Mouse (Mus musculus) hindbrain, embryonic 15.5 days (tissue): ENCODE results near the gene Ppp1r15a. TPM values are rescaled to one million over a fixed set of nuclear protein-coding genes. Genes with fewer than 3 reads are reported as not detected.
"Not testable (repeated sequence)": the region's sequence is repeated elsewhere in the genome, so short reads cannot be mapped to it uniquely, and the experiment has no call there.

Source experiments
- ATAC-seq: fragments of 200-750 bp; cut with Nextera tagmentation; 2 replicates; pipeline ENCODE4 v1.8.0; 2017; ENCODE audit warnings: low read depth, moderate number of reproducible peaks, moderate TSS enrichment; ENCODE audit not compliant: low FRiP score
- H3K27ac ChIP-seq: fragments of 300-500 bp; sonication (generic); replicated peaks from 2 replicates; pipeline ENCODE4 v1.5.1; 2015; ENCODE audit warnings: mild to moderate bottlenecking, inconsistent platforms
- H3K27me3 ChIP-seq: fragments of 300-500 bp; sonication (generic); 2 replicates; pipeline ENCODE4 v1.6.1; 2015; ENCODE audit warnings: control low read depth, inconsistent platforms
- H3K36me3 ChIP-seq: fragments of 300-500 bp; sonication (generic); 2 replicates; pipeline ENCODE4 v1.6.1; 2015; ENCODE audit warnings: control low read depth, inconsistent platforms
- H3K4me1 ChIP-seq: fragments of 300-500 bp; sonication (generic); replicated peaks from 2 replicates; pipeline ENCODE4 v1.6.1; 2015; ENCODE audit warnings: control low read depth, inconsistent platforms
- H3K4me2 ChIP-seq: fragments of 300-500 bp; sonication (generic); 2 replicates; pipeline ENCODE4 v1.6.1; 2015; ENCODE audit warnings: moderate library complexity, mild to moderate bottlenecking, inconsistent platforms
- H3K4me3 ChIP-seq: fragments of 300-500 bp; sonication (generic); 2 replicates; pipeline ENCODE4 v1.5.1; 2015; ENCODE audit warnings: mild to moderate bottlenecking, inconsistent platforms
- H3K9ac ChIP-seq: fragments of 300-500 bp; sonication (generic); 2 replicates; pipeline ENCODE4 v1.6.1; 2015; ENCODE audit warnings: inconsistent platforms
- H3K9me3 ChIP-seq: fragments of 300-500 bp; sonication (generic); 2 replicates; pipeline ENCODE4 v1.6.1; 2016; ENCODE audit warnings: control low read depth, inconsistent platforms
- WGBS: fragments of 180-500 bp; shearing (Covaris S2); methylation state at CpG from one replicate; pipeline ENCODE4 v1.1.7; 2015; 5-methylcytosine and 5-hydroxymethylcytosine counted together
- polyA plus RNA-seq: library from polyadenylated mRNA; unstranded; fragments of >200 nt; fragmentation: Nextera tagmentation; extraction: Ambion mirVana; gene quantifications from 2 replicates; pipeline ENCODE4 v1.2.1, GENCODE M21; 2015

Ppp1r15a gene
- polyA plus RNA-seq, 1 experiment from 2014 or later: 14.4 TPM

DNA sequence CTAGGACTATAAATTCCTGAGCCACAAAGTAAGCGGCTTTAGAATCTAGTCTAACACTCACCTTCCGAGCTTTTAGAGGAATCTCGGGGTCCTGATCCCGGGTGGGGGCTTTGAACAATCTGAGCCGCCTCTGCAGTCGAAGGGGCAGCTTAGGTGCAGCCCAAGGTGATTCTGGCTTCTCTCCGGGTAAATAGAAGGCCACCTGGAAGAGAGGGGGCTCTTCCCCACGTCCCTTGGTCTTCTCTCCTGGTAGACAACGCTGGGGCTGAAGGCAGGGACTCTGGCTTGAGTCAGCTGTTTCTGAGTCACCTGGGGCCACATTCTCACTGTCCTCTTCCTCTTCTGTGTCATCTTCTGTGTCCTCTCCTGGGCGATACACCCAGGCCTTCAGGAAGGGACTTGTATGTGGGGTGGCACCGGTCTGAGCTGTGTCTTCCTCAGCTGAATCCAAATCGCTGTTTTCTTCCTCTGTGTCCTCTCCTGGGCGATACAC is 2.3 kb downstream of the Ppp1r15a start:
- Histone ChIP-seq H3K9me3 (no peaks in the 10 kb centered on the region), H3K4me1 (peaks cover 28% of the 10 kb centered on the region), H3K4me2 (no peak overlapping the region), H3K9ac (no peak overlapping the region), H3K4me3 (no peak overlapping the region), H3K27me3 (no peaks in the 10 kb centered on the region), H3K27ac (no peak overlapping the region), H3K36me3 (no peaks in the 10 kb centered on the region)
- no peak for ATAC-seq
- WGBS: 88% methylated on average over 13 of the region's 13 CpGs

DNA sequence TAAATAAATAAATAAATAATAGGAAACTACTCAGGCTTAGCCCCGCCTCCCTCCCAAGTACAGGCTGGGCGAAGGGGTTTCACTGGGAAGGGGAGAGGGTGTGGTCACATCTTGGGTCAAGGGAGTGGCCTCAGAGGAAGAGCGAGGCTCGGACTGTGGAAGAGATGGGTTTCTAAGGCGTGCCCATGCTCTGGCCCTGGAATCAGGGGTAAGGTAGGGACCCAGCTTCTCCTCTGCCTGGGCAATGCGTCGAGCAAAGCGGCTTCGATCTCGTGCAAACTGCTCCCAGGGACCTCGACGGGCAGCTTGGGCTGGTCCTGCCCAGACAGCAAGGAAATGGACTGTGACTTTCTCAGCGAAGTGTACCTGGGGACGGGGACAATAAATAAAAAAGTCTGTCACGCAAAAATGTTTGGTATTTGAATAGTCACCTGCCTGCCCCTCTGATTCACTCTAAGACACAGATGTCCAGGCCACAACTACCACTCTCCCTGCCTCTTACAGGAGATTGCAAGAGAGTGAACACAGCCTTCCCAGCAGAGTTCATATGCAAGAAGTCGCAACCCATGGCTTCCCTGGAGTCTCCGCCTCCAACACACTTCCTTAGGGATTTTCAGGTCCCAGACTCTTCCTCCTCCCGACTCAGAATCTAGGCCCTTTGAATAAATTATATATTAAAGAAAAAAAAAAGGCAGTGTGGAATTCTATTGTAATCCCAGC is 3.0 kb downstream of the Ppp1r15a start:
- H3K4me1 ChIP-seq: peaks cover 28% of the 10 kb centered on the region
- no peak overlapping the region for H3K27ac ChIP-seq
- no peak overlapping the region for H3K9ac ChIP-seq
- no peaks in the 10 kb centered on the region for H3K9me3 ChIP-seq
- whole genome bisulfite sequencing: 77% methylated on average over 18 of the region's 18 CpGs
- no peak overlapping the region for H3K4me3 ChIP-seq
- no peak overlapping the region for H3K4me2 ChIP-seq
- no peak for ATAC-seq
- H3K27me3 ChIP-seq: no peaks in the 10 kb centered on the region
- no peaks in the 10 kb centered on the region for H3K36me3 ChIP-seq

DNA sequence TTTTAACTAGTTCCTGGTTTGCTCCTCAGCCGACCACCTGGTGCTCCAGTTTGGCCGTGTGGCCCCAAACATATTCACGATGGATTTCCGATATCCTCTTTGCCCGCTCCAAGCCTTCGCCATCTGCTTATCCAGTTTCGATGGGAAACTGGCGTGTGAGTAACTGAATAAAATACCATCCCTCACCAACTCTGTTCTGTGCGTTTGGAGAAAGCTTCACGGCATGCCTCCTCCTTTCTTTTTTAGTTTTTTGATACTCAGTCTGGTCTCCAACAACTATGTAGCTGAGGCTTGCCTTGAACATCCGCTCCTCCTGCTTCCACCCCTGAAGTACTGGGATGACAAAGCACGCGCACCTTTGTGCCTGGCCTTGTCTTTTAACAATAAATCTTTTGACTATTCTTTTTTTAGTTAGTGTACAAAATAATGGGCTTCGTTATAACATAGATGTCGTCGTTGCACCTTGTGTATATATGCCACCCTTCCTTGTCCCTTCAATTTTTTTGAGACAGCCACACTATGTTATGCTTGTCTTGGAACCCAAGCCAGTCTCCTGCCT is 3.8 kb downstream of the Ppp1r15a start:
- peak overlapping the region; percentile 49 for H3K4me3 ChIP-seq
- no peaks in the 10 kb centered on the region for H3K36me3 ChIP-seq
- peak overlapping the region; percentile 55 for H3K4me2 ChIP-seq
- H3K9ac ChIP-seq: no peak overlapping the region
- no peaks in the 10 kb centered on the region for H3K27me3 ChIP-seq
- H3K27ac ChIP-seq: 0 out of 2 replicates have a peak overlapping the region, but pooled peaks have one; percentile 85
- H3K4me1 ChIP-seq: peaks cover 28% of the 10 kb centered on the region
- WGBS: 55% methylated on average over 16 of the region's 16 CpGs
- no peak for ATAC-seq
- no peaks in the 10 kb centered on the region for H3K9me3 ChIP-seq

DNA sequence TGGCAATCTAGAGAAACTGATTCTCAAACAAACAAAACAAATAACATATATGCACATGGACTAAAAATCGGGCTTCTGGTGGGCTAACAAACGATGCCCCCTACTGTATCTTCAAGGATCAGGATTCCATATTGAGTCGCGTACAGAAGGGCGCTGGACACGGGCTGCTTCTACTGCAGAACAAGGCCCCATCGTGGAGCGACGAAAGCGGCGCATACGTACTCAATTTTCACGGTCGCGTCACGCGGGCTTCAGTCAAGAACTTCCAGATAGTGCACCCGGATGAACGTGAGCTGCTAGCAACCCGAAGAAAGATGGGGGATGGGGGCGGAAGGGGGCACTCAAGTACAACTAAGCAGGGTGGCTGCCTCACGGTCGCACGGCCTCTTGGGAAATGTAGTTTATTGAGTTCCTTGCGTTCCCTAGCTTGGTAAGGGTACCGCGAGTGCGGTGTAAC is 4.3 kb downstream of the Ppp1r15a start:
- Histone ChIP-seq H3K27ac (peak overlapping the region; percentile 85), H3K9ac (peak overlapping the region; percentile 56), H3K4me1 (peaks cover 27% of the 10 kb centered on the region), H3K9me3 (no peaks in the 10 kb centered on the region), H3K27me3 (no peaks in the 10 kb centered on the region), H3K36me3 (no peaks in the 10 kb centered on the region), H3K4me2 (peak overlapping the region; percentile 55), H3K4me3 (peak overlapping the region; percentile 49)
- WGBS: under 1% methylated on average over 28 of the region's 28 CpGs
- ATAC-seq: peak; percentile 75

DNA sequence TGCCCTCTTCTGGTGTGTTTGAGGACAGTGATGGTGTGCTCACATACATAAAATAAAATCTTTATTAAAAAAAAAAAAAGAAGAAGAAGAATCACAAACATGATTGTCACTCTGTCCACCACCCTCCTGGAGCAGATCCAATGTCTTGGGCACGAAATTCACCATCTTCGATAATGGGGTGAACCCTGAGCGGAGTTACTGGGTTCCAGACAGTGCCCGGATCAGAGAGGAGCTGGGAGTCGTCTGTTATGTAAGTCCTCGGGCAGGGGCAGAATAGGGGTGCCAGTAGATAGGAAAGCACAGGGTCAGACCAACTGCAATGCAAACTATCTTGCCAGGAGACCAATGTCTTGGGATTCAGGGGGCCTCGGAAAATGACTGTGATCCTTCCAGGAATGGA is 5.5 kb downstream of the Ppp1r15a start:
- 97% methylated on average over 7 of the region's 7 CpGs for WGBS
- Histone ChIP-seq H3K36me3 (no peaks in the 10 kb centered on the region), H3K4me1 (peaks cover 23% of the 10 kb centered on the region), H3K27ac (no peak overlapping the region), H3K27me3 (no peaks in the 10 kb centered on the region), H3K9ac (no peak overlapping the region), H3K4me2 (no peak overlapping the region), H3K9me3 (no peaks in the 10 kb centered on the region), H3K4me3 (no peak overlapping the region)
- no peak for ATAC-seq

DNA sequence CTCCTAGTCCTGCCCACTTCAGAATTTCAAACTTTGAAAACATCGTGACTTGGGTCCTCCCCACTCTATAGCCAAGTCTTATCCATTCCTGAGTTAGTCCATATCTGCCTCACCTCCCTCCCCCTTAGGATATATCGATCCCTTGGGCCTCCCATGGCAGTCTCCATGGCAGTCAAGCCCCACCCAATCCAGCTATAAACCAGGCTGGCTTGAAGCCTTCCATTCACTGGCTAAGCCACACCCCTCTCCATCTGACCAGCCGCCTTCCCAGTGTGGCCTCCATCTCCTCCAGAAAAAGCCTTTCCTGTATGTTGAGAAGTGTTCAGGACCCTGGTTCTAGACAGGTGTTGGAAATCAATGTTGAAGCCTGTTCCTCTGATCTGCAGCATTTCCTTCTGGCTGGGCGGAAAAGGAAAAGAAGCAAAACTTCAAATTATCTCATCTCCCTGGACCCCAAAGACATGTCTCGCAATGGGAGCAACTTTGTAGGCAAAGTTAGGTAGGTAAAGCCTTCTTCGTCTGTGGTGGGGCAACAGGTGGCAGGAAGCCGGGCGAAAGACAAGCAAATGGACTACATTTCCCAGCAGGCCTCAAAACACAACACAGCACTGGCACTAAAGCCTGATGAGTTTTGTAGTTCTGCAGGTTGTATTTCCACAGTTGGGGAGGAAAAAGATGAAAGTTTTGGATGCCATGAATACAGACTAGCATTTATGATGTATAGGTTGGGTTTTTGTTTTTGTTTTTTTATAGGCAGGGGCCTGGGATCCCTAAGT is 6.5 kb downstream of the Ppp1r15a start:
- Histone ChIP-seq H3K4me2 (no peak overlapping the region), H3K36me3 (no peaks in the 10 kb centered on the region), H3K9ac (no peak overlapping the region), H3K9me3 (no peaks in the 10 kb centered on the region), H3K4me3 (no peak overlapping the region), H3K4me1 (peaks cover 12% of the 10 kb centered on the region), H3K27ac (no peak overlapping the region), H3K27me3 (no peaks in the 10 kb centered on the region)
- ATAC-seq: no peak
- 81% methylated on average over 8 of the region's 8 CpGs for WGBS

DNA sequence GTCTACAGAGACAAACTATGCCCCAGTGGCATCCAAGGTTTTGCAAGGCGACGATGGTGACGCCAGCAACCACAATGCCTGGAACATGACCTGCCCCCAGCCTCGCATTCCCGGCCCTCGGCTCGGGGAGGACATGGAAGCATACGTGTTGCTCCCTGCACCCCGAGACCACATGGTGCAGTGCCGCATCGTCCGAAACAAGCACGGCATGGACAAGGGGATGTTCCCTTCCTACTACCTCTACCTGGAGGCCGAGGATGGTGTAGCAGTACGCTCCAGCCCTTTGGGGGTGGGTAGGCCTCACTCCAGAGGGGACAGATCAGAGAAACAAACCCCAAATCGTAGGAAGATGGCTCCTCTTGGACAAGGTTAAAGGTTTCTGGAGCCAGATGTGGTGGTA is 7.5 kb downstream of the Ppp1r15a start:
- peaks cover 10% of the 10 kb centered on the region for H3K4me1 ChIP-seq
- ATAC-seq: no peak
- H3K36me3 ChIP-seq: no peaks in the 10 kb centered on the region
- H3K27ac ChIP-seq: no peak overlapping the region
- H3K4me2 ChIP-seq: no peak overlapping the region
- 92% methylated on average over 16 of the region's 16 CpGs for WGBS
- no peak overlapping the region for H3K9ac ChIP-seq
- H3K27me3 ChIP-seq: no peaks in the 10 kb centered on the region
- no peak overlapping the region for H3K4me3 ChIP-seq
- H3K9me3 ChIP-seq: no peaks in the 10 kb centered on the region

DNA sequence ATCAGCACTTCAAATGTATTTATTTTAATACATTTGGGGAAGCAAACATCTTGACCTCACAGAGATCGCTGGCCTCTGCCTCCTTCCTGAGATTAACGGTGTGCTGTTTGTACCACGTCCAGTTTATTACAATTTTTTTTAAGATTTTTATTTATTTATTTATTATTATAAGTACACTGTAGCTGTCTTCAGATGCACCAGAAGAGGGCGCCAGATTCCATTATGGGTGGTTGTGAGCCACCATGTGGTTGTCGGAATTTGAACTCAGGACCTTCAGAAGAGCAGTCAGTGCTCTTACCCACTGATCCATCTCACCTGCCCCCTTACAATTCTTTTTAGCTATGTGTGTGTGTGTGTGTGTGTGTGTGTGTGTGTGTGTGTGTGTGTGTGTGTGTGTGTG is 9.2 kb downstream of the Ppp1r15a start:
- not testable (repeated sequence) for H3K4me3 ChIP-seq, H3K27ac ChIP-seq, H3K9me3 ChIP-seq, H3K4me2 ChIP-seq, H3K9ac ChIP-seq, H3K36me3 ChIP-seq, H3K27me3 ChIP-seq, H3K4me1 ChIP-seq, ATAC-seq
- WGBS: 74% methylated on average over 5 of the region's 5 CpGs

DNA sequence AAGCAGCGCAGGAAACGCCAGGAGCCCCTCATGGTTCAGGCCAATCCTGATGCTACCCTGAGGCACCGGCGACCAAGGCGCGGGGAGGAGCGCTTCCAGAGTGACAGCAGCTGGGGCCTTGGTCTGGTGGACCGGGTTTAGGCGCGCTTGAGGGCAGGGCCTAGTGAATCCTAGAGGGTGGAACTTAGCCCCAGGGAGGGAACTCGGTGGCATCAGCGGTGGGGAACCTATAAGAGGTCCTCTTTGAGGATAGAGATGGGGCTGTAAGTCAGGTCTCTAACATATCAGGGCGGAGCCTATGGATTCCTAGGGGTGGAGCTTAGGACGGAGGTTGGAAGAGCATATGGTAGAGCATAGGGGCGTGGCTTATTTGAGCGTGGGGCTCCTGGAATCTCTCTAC is 10.6 kb downstream of the Ppp1r15a start:
- Histone ChIP-seq H3K27ac (no peak overlapping the region), H3K9ac (no peak overlapping the region), H3K9me3 (no peaks in the 10 kb centered on the region), H3K4me3 (no peak overlapping the region), H3K4me2 (0 out of 2 replicates have a peak overlapping the region, but pooled peaks have one; percentile 6), H3K27me3 (no peaks in the 10 kb centered on the region), H3K36me3 (no peaks in the 10 kb centered on the region), H3K4me1 (no peaks in the 10 kb centered on the region)
- 33% methylated on average over 16 of the region's 16 CpGs for WGBS
- ATAC-seq: no peak

DNA sequence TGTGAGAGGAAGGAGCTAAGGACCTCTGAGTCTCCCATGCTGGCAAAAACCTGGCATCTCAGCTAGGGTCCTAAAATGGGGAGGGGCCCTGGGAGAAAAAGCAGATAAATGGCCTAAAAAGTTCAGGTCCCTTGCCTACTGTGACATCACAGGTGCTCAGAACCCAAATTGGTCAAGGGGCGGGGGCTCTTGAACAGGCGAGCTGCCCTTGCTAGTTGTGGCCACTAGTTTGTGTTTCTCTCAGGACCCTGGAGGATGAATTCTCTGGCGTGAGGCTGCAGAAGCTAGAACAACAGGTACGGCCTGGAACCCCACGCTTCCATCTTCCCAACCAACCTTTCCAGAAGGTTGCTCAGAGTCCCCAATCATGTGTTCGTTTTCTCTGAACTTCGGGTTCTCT is 11.7 kb downstream of the Ppp1r15a start:
- H3K27me3 ChIP-seq: no peaks in the 10 kb centered on the region
- H3K36me3 ChIP-seq: no peaks in the 10 kb centered on the region
- H3K4me1 ChIP-seq: peaks cover 4% of the 10 kb centered on the region
- no peak overlapping the region for H3K4me3 ChIP-seq
- no peak for ATAC-seq
- no peak overlapping the region for H3K27ac ChIP-seq
- H3K9ac ChIP-seq: no peak overlapping the region
- no peak overlapping the region for H3K4me2 ChIP-seq
- no peaks in the 10 kb centered on the region for H3K9me3 ChIP-seq
- WGBS: 87% methylated on average over 7 of the region's 7 CpGs

DNA sequence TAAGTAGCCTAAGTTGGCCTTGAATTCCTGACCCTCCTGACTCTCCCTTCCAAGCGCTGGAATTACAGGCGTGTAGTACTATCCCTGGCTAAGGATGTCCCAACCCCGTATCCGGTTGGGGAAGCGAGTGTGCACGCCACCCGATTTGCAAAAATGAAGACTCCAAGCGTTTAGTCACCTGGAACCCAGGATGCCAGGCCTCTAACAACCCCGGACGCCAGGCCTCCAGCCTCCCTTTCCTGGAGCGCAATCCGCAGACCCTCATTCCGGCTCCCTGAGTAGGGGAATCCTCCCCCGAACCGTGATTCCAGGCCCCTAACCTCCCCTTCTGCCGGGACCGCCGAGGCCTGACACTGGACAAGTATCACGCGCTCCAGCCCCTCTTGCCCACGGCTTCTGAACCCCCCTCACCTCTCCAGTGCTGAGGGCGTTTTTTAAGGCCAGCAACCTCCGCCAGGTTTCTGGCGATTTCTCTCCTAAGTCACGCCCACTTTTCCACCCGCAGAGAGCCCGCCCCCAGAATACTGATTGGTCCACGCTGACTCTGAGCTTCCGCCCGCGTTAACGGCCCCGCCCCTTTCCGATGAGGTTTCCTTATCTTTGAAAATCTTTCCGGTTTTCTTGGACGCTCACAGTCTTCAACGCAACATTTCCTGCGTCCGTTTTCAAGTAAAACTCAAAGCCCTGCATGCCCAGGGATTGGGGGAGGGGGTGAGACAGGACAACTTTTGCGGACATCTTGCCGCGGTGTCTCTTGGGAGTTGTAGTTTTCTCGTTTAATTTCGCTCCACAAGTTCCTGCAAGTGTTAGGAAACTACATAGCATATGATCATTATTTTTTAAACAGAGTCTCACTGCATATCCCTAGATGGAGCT is 15.9 kb downstream of the Ppp1r15a start, which contains the start of gene Nucb1:
Gene Nucb1, minus strand, starts transcription at position 495 of the 876 bp plus-strand sequence.
- Histone ChIP-seq H3K4me3 (peak within 1 kb of the TSS; percentile 63), H3K4me2 (peak within 1 kb of the TSS; percentile 86), H3K36me3 (peaks cover 12% of the 10 kb centered on the region; the same call in 1 of the 2 replicates), H3K27me3 (no peaks in the 10 kb centered on the region), H3K9me3 (no peaks in the 10 kb centered on the region), H3K9ac (peak within 1 kb of the TSS; percentile 71), H3K4me1 (peaks cover 16% of the 10 kb centered on the region), H3K27ac (peak within 1 kb of the TSS; percentile 85)
- peak; percentile 94 for ATAC-seq
- under 1% methylated on average over 44 of the region's 44 CpGs for WGBS
